Mouse (Mus musculus) monocyte, adult 2 months (primary cell): ENCODE results near the gene Plppr5.

Source experiments
- DNase-seq, 2 experiments: peaks; one replicate each; pipeline ENCODE4 v3.0.0; 2022; ENCODE audit warnings: low spot score in 2 of 2, low read depth in 1 of 2

The Plppr5 gene

DNA sequence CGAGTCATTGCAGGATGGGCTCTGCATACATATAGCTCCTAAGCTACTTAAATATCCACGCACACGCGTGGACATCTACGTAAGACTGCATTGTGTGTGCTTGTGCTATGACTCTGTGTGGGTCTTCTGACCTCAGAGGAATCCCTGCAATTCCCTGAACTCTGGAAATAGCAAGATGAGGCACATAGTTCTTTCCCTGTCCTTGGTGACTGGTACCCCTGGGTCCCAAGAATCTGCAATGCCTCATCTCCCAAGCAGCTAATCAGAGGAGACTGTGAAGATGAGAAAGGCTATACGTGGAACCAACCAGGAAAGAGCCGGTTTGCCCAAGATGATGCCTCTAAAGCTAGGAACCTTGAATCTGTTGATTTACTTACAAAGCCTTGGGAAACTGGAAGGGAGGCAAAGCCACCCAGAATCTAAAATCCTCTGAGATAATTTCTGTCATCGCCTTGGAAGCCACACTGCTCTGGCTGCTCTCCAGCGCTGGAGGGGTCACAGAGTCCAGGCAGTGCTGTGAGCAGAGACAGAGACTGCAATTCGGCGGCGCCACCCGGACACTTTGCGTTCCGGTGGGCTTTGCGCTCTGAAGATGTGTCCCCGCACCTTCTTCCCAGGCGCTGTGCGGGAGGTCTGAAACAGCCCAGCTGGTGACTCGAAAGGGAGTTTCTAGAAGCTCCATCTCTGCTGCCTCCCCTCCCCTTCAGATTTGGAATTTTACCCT, at the start of gene Plppr5:
Plppr5 (plus strand) TSS at position 308 of the 724 bp plus-strand sequence.
- no peak for DNase-seq

GRCm38 (mm10) chr3:117549899-117550298, 24.7 kb upstream of the Plppr5 start:
- DNase-seq, result no peak

- DNase-seq, result no peak
Measured at GRCm38 (mm10) chr3:117550526-117550925, 24.1 kb upstream of the Plppr5 start.

GRCm38 (mm10) chr3:117556972-117557371, 17.7 kb upstream of the Plppr5 start:
- DNase-seq, result no peak

DNA sequence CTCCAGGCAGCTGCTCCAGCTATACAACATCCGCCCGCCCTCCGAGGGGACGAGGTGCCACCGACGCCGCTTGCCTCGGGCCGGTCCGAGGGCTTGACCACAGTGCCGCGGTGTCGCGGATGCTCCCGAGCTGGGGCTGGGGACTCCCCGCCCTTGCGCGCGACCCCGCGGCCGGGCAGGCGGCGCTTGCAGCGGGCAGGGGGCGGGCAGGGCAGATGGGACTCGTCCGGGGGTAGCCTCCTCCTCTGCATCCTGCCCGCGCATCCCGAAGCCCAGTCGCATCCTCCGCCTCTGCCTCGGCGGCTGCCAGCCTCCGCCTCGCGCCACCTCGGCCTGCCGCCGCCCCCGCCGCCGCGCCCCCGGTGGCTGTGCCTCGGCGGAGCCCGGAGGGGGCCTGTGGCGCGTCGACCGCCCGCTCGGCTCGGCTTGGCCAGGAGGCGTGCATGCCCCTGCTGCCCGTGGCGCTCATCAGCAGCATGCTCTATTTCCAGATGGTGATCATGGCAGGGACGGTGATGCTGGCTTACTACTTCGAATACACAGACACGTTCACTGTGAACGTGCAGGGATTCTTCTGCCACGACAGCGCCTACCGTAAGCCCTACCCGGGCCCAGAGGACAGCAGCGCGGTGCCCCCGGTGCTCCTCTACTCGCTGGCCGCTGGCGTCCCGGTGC, 754 bp downstream of the Plppr5 start:
- DNase-seq, result no peak

GRCm38 (mm10) chr3:117575928-117576254, 1.3 kb downstream of the Plppr5 start:
- DNase-seq, result no peak

- DNase-seq, result no peak
Measured at GRCm38 (mm10) chr3:117577349-117577748, 2.7 kb downstream of the Plppr5 start.

DNA sequence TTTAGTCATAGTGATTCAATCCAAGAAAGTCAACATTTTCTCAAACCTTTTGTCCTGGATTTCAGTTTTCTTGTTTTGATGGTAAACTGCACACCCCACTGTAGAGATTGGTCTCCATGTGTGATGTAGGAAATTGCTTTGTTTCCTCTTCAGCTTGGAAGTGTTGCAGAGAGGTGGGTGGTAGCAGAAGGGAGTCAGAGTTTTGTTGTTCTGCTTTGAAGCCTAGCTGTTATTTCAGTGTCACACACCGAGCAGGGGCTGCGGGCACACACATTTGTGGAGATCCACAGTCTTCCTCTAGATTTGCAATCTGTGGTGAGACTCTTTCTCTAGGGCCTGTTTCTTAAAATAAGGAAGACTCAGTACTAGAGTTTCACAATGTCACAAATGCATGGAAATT, 8.0 kb downstream of the Plppr5 start:
- no peak for DNase-seq

- no peak for DNase-seq
Measured at GRCm38 (mm10) chr3:117602404-117602803, 27.8 kb downstream of the Plppr5 start.

- no peak for DNase-seq
Measured at GRCm38 (mm10) chr3:117603458-117603857, 28.8 kb downstream of the Plppr5 start.

- DNase-seq, result no peak
Measured at GRCm38 (mm10) chr3:117606383-117606782, 31.7 kb downstream of the Plppr5 start.

DNA sequence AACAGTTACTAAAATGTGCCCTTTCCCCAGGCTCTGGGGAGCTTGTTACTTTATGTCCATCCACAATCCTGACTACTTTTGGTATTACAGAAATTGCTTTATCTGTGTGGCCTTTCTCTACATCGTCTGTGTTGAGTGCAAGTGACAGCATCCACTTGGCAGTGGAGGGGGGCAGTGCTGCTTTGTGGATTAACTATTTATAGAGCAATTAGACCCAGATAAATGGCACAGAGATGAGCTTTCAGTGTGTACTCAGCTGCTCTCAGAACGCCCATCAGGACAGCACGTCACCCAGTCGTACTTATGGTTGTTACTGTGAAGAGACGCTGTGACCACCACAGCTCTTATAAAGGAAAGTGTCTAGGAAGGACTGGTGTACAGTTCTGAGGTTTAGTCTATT, 36.8 kb downstream of the Plppr5 start:
- DNase-seq, result no peak

GRCm38 (mm10) chr3:117614856-117615255, 40.2 kb downstream of the Plppr5 start:
- DNase-seq, result no peak

GRCm38 (mm10) chr3:117625257-117626001, 50.8 kb downstream of the Plppr5 start:
- DNase-seq, result no peak

- DNase-seq, result no peak
Measured at GRCm38 (mm10) chr3:117628799-117629198, 54.2 kb downstream of the Plppr5 start.

DNA sequence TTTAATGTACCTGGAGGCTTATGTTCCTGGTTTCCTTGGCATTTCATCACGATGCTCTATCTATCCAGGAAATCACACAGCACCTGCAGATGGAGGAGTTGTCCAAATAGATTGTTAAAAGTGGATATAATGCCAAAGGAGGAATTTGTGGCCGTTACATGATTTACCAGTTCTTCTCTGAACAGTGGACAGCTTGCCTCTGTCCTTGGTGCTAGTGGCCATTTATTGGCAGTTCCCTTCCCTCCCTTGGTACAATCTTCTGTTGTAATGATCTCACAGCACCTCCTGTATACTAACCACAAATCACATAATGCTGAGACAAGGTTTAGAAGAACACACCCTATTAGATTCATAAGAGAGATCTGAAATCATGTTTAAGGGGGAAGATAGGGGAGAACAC, 55.7 kb downstream of the Plppr5 start:
- DNase-seq, result no peak

- DNase-seq, result no peak
Measured at GRCm38 (mm10) chr3:117648612-117649011, 74.0 kb downstream of the Plppr5 start.

GRCm38 (mm10) chr3:117664316-117664715, 89.7 kb downstream of the Plppr5 start:
- no peak for DNase-seq

DNA sequence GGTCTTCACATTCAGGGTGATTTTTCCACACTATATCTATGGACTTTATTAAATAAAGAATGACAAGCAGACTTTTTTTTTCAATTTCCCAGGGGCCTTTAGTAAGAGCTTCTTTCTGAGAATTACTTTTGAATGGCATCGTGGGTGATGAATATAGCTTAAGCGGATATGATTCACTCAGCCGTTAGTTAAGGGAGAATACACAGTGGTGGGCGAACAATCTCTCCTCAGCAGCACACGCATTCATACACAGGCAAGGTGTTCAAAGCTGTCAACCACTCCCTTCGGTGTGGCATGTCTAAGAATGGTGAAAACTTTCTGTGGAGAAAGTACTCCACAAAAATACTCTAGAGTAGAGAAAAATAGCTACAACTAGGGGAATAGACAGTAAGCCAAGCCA, 104.6 kb downstream of the Plppr5 start:
- DNase-seq, result no peak

- DNase-seq, result no peak
Measured at GRCm38 (mm10) chr3:117684640-117685039, 110.0 kb downstream of the Plppr5 start.

GRCm38 (mm10) chr3:117686036-117686435, 111.4 kb downstream of the Plppr5 start:
- no peak for DNase-seq

- DNase-seq, result no peak
Measured at GRCm38 (mm10) chr3:117686648-117687047, 112.0 kb downstream of the Plppr5 start.
